Mouse (Mus musculus): Measurements from ENCODE around the gene Gm29427. TPM values are rescaled to one million over a fixed set of nuclear protein-coding genes. Genes with fewer than 3 reads are reported as not detected.
"Not testable (repeated sequence)": the region's sequence is repeated elsewhere in the genome, so short reads cannot be mapped to it uniquely, and the experiment has no call there.

Gm29427 gene
- polyA plus RNA-seq, 1 experiment from 2014 or later: not detected

- H3K4me2 ChIP-seq (replicated peaks; ENCODE audit: low read depth, low read length): no peak overlapping the region
- no peak overlapping the region for H3K9ac ChIP-seq (replicated peaks; ENCODE audit: low read depth)
- no peaks in the 10 kb centered on the region for H3K4me1 ChIP-seq (ENCODE audit: insufficient read depth, low read depth, low read length)
- H3K27me3 ChIP-seq (replicated peaks; ENCODE audit: insufficient read depth, low read length): no peaks in the 10 kb centered on the region
- H3K27ac ChIP-seq (ENCODE audit: low read length): no peak overlapping the region
- WGBS: 30% methylated on average over 1 of the region's 1 CpGs
- no peaks in the 10 kb centered on the region for H3K36me3 ChIP-seq (ENCODE audit: insufficient read depth, low read length)
- ATAC-seq (no peak), DNase-seq (ENCODE audit: low spot score) (no peak)
- no peaks in the 10 kb centered on the region for H3K9me3 ChIP-seq (ENCODE audit: low read length)
- no peak overlapping the region for H3K4me3 ChIP-seq (ENCODE audit: low read depth, low read length)
- TF ChIP-seq CTCF (IDR thresholded peaks at IDR 0.05) (no peak), EP300 (IDR thresholded peaks at IDR 0.05) (no peak)
These were observed 31.7 kb downstream of the Gm29427 start for GRCm38 (mm10) chr1:130683905-130684304.

GRCm38 (mm10) chr1:130681656-130682413 is 33.8 kb downstream of the Gm29427 start:
- TF ChIP-seq EP300 (IDR thresholded peaks at IDR 0.05): no peak
- no peak for TF ChIP-seq CTCF (IDR thresholded peaks at IDR 0.05)
- Histone ChIP-seq H3K4me2 (replicated peaks; ENCODE audit: low read depth, low read length) (no peak overlapping the region), H3K9ac (replicated peaks; ENCODE audit: low read depth) (no peak overlapping the region), H3K27ac (ENCODE audit: low read length) (no peak overlapping the region), H3K4me1 (ENCODE audit: insufficient read depth, low read depth, low read length) (no peaks in the 10 kb centered on the region), H3K27me3 (replicated peaks; ENCODE audit: insufficient read depth, low read length) (no peaks in the 10 kb centered on the region), H3K36me3 (ENCODE audit: insufficient read depth, low read length) (no peaks in the 10 kb centered on the region), H3K4me3 (ENCODE audit: low read depth, low read length) (no peak overlapping the region), H3K9me3 (ENCODE audit: low read length) (no peaks in the 10 kb centered on the region)
- no peak for ATAC-seq
- 70% methylated on average over 6 of the region's 6 CpGs for WGBS
- no peak for DNase-seq (ENCODE audit: low spot score)

- no peak for ATAC-seq
- TF ChIP-seq EP300 (IDR thresholded peaks at IDR 0.05) (no peak), CTCF (IDR thresholded peaks at IDR 0.05) (no peak)
- no peak overlapping the region for H3K4me3 ChIP-seq (ENCODE audit: low read depth, low read length)
- no peak overlapping the region for H3K4me2 ChIP-seq (replicated peaks; ENCODE audit: low read depth, low read length)
- H3K27ac ChIP-seq (ENCODE audit: low read length): no peak overlapping the region
- no peaks in the 10 kb centered on the region for H3K9me3 ChIP-seq (ENCODE audit: low read length)
- no peaks in the 10 kb centered on the region for H3K36me3 ChIP-seq (ENCODE audit: insufficient read depth, low read length)
- H3K4me1 ChIP-seq (ENCODE audit: insufficient read depth, low read depth, low read length): no peaks in the 10 kb centered on the region
- no peak overlapping the region for H3K9ac ChIP-seq (replicated peaks; ENCODE audit: low read depth)
- H3K27me3 ChIP-seq (replicated peaks; ENCODE audit: insufficient read depth, low read length): no peaks in the 10 kb centered on the region
- WGBS: 66% methylated on average over 2 of the region's 2 CpGs
- DNase-seq (ENCODE audit: low spot score): no peak
These were observed 34.5 kb downstream of the Gm29427 start for GRCm38 (mm10) chr1:130681075-130681474.

- 77% methylated on average over 2 of the region's 2 CpGs for WGBS
- no peak for ATAC-seq
- TF ChIP-seq EP300 (IDR thresholded peaks at IDR 0.05) (no peak), CTCF (IDR thresholded peaks at IDR 0.05) (no peak)
These were observed 37.0 kb downstream of the Gm29427 start for GRCm38 (mm10) chr1:130678551-130678950.

GRCm38 (mm10) chr1:130663576-130663975 is 52.0 kb downstream of the Gm29427 start:
- ATAC-seq; H3K4me3 ChIP-seq (ENCODE audit: low read depth, low read length); H3K4me2 ChIP-seq (replicated peaks; ENCODE audit: low read depth, low read length); H3K9me3 ChIP-seq (ENCODE audit: low read length); DNase-seq (ENCODE audit: low spot score); H3K9ac ChIP-seq (replicated peaks; ENCODE audit: low read depth); H3K36me3 ChIP-seq (ENCODE audit: insufficient read depth, low read length); H3K4me1 ChIP-seq (ENCODE audit: insufficient read depth, low read depth, low read length); H3K27ac ChIP-seq (ENCODE audit: low read length); H3K27me3 ChIP-seq (replicated peaks; ENCODE audit: insufficient read depth, low read length): not testable (repeated sequence)
- 77% methylated on average over 5 of the region's 5 CpGs for WGBS

More at GRCm38 (mm10) chr1:130678551-130678950, 37.0 kb downstream of the Gm29427 start:
- no peaks in the 10 kb centered on the region for H3K27me3 ChIP-seq (replicated peaks; ENCODE audit: insufficient read depth, low read length)
- H3K27ac ChIP-seq (ENCODE audit: low read length): no peak overlapping the region
- H3K36me3 ChIP-seq (ENCODE audit: insufficient read depth, low read length): no peaks in the 10 kb centered on the region
- H3K4me1 ChIP-seq (ENCODE audit: insufficient read depth, low read depth, low read length): no peaks in the 10 kb centered on the region
- no peak overlapping the region for H3K9ac ChIP-seq (replicated peaks; ENCODE audit: low read depth)
- H3K4me3 ChIP-seq (ENCODE audit: low read depth, low read length): no peak overlapping the region
- no peak for DNase-seq (ENCODE audit: low spot score)
- H3K4me2 ChIP-seq (replicated peaks; ENCODE audit: low read depth, low read length): no peak overlapping the region
- H3K9me3 ChIP-seq (ENCODE audit: low read length): no peaks in the 10 kb centered on the region

- H3K9me3 ChIP-seq (ENCODE audit: low read length): no peaks in the 10 kb centered on the region
- TF ChIP-seq EP300 (IDR thresholded peaks at IDR 0.05) (no peak), CTCF (IDR thresholded peaks at IDR 0.05) (no peak)
- no peak within 1 kb of the TSS for H3K27ac ChIP-seq (ENCODE audit: low read length)
- H3K4me3 ChIP-seq (ENCODE audit: low read depth, low read length): no peak within 1 kb of the TSS
- DNase-seq (ENCODE audit: low spot score) (no peak), ATAC-seq (no peak)
- no peaks in the 10 kb centered on the region for H3K27me3 ChIP-seq (replicated peaks; ENCODE audit: insufficient read depth, low read length)
- no peak within 1 kb of the TSS for H3K9ac ChIP-seq (replicated peaks; ENCODE audit: low read depth)
- H3K4me2 ChIP-seq (replicated peaks; ENCODE audit: low read depth, low read length): no peak within 1 kb of the TSS
- H3K36me3 ChIP-seq (ENCODE audit: insufficient read depth, low read length): no peaks in the 10 kb centered on the region
- H3K4me1 ChIP-seq (ENCODE audit: insufficient read depth, low read depth, low read length): no peaks in the 10 kb centered on the region
- 21% methylated on average over 3 of the region's 3 CpGs for WGBS
These were observed 54.1 kb downstream of the Gm29427 start, which contains the start of gene C4bp for GRCm38 (mm10) chr1:130661454-130661853. TSS of gene C4bp (minus strand) at chr1:130661632.

GRCm38 (mm10) chr1:130659641-130660040 is 56.0 kb downstream of the Gm29427 start:
- 30% methylated on average over 5 of the region's 5 CpGs for WGBS

More at GRCm38 (mm10) chr1:130659641-130660040, 56.0 kb downstream of the Gm29427 start:
- not testable (repeated sequence) for H3K27ac ChIP-seq (ENCODE audit: low read length); H3K4me2 ChIP-seq (replicated peaks; ENCODE audit: low read depth, low read length); DNase-seq (ENCODE audit: low spot score); H3K36me3 ChIP-seq (ENCODE audit: insufficient read depth, low read length); H3K4me1 ChIP-seq (ENCODE audit: insufficient read depth, low read depth, low read length); H3K27me3 ChIP-seq (replicated peaks; ENCODE audit: insufficient read depth, low read length); H3K9me3 ChIP-seq (ENCODE audit: low read length); ATAC-seq; H3K9ac ChIP-seq (replicated peaks; ENCODE audit: low read depth); H3K4me3 ChIP-seq (ENCODE audit: low read depth, low read length)
